Mouse (Mus musculus): ENCODE data around the gene Tnrc6a.

DNA sequence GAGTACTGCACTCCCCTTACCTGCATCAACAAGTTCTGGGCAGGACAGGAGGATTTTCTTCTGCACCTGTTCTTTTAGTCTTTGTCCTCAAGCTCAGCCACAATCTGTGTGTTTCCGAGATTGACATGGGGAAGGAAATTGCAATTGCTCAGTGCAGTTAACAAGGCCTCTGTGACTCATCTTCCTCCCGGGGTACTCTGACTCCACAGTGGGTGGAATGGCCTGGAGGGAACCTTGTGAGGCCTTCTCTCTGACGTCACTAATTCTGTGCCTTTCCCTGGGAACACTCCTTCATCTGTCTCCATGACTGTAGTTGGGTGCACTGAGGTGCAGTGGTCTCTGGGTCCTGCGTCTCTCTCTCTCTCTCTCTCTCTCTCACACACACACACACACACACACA is 41.4 kb upstream of the Tnrc6a start:
- TF ChIP-seq POLR2A (IDR thresholded peaks at IDR 0.05; ENCODE audit: borderline replicate concordance, control insufficient read depth, low read depth, low read length) (no peak), CTCF (IDR thresholded peaks at IDR 0.05; ENCODE audit: control insufficient read depth, insufficient read depth, low read length) (no peak)
